ENCODE assay signal across 14 mouse cellular contexts in the genomic region with DNA sequence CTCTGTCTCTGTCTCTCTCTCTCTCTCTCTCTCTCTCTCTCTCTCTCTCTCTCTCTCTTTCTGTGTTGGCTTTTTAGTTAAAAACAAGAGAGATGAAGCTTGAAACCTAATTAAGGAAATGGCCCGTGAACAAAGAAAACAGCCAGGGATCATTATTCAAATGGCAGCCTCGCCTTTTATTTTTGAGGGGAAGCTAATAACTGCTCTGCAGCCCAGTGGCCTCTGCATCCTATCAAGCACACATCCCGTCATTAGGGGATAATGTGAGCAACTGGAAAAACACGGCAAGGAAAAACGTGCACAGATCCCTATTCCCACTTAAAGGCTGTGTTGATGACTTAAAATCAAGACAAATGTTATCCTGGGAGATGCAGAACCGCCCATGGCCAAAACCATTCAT.
DNase-seq lines count a peak whose midpoint lies in the region; ATAC-seq and TF ChIP-seq lines count a peak whose summit lies in the region.
"Had no signal": no experiment of that assay in that cellular context is flagged by ENCODE, and none has a peak within 500 bp of the region (broad histone marks: within the 10 kb centered on the region; RNA-seq: fewer than 3 reads in every experiment).

No protein-coding gene starts in this region.

- H3K36me3 ChIP-seq in embryonic facial prominence, embryonic 11.5 days (replicated peaks; ENCODE audit: control insufficient read depth, insufficient read depth, low read depth, low read length), result no peaks in the 10 kb centered on the region
- H3K36me3 ChIP-seq in embryonic facial prominence, embryonic 10.5 days (replicated peaks), result no peaks in the 10 kb centered on the region
- no peaks in the 10 kb centered on the region for H3K36me3 ChIP-seq in hindbrain, embryonic 13.5 days
- H3K36me3 ChIP-seq: embryonic facial prominence, embryonic 12.5 days had no signal

- no peaks in the 10 kb centered on the region for H3K4me1 ChIP-seq in embryonic facial prominence, embryonic 11.5 days (ENCODE audit: control insufficient read depth, insufficient read depth, low read length)
- peaks cover 16% of the 10 kb centered on the region; the same call in 1 of the 2 replicates for H3K4me1 ChIP-seq in embryonic facial prominence, embryonic 10.5 days
- no peaks in the 10 kb centered on the region for H3K4me1 ChIP-seq in lung, adult 2 months (ENCODE audit: control insufficient read depth, insufficient read depth, low read length)
- H3K4me1 ChIP-seq in hindbrain, embryonic 13.5 days (replicated peaks), result peaks cover 22% of the 10 kb centered on the region

- peak; percentile 2 for DNase-seq in embryonic facial prominence, embryonic 11.5 days (ENCODE audit: low spot score)
- no peak for DNase-seq in embryonic facial prominence, embryonic 10.5 days (ENCODE audit: low spot score)
- DNase-seq in lung, postnatal 10 days, result peak; percentile 3
- no peak for DNase-seq in lung, adult 2 months
- peak; percentile 41 for DNase-seq in retina, embryonic 14.5 days (ENCODE audit: low spot score)
- DNase-seq in layer of hippocampus, adult 18-20 months (ENCODE audit: low spot score in 2 of 2), result no peak
- no peak for DNase-seq in thymus, postnatal 14 days
- DNase-seq: adrenal gland, postnatal 36 days; cerebellum, adult 11 months; heart, adult 11 months had no signal

- no peak overlapping the region for H3K27ac ChIP-seq in embryonic facial prominence, embryonic 11.5 days (replicated peaks; ENCODE audit: low read depth, low read length)
- H3K27ac ChIP-seq in embryonic facial prominence, embryonic 10.5 days (replicated peaks), result no peak overlapping the region
- peak overlapping the region; percentile 78 for H3K27ac ChIP-seq in hindbrain, embryonic 13.5 days
- H3K27ac ChIP-seq: embryonic facial prominence, embryonic 12.5 days; liver, embryonic 14.5 days; stomach, postnatal 0 days had no signal

- TF ChIP-seq CTCF in lung, adult 2 months (IDR thresholded peaks at IDR 0.05; ENCODE audit: insufficient read depth, low read length), result no peak

- H3K9me3 ChIP-seq in embryonic facial prominence, embryonic 11.5 days (replicated peaks; ENCODE audit: control insufficient read depth, low read length), result no peaks in the 10 kb centered on the region
- H3K9me3 ChIP-seq in embryonic facial prominence, embryonic 10.5 days, result no peaks in the 10 kb centered on the region
- no peaks in the 10 kb centered on the region for H3K9me3 ChIP-seq in hindbrain, embryonic 13.5 days
- H3K9me3 ChIP-seq: embryonic facial prominence, embryonic 12.5 days had no signal

- no peak for ATAC-seq in embryonic facial prominence, embryonic 11.5 days (replicated peaks; ENCODE audit: insufficient number of reproducible peaks, low FRiP score, low TSS enrichment, low read depth)
- peak; percentile 36; the same call in 1 of the 2 replicates for ATAC-seq in hindbrain, embryonic 13.5 days (ENCODE audit: low FRiP score)

- H3K4me3 ChIP-seq in embryonic facial prominence, embryonic 11.5 days (ENCODE audit: low read depth, low read length), result no peak overlapping the region
- no peak overlapping the region for H3K4me3 ChIP-seq in embryonic facial prominence, embryonic 10.5 days
- no peak overlapping the region for H3K4me3 ChIP-seq in lung, adult 2 months (replicated peaks; ENCODE audit: extremely low read depth, low read depth, low read length)
- no peak overlapping the region for H3K4me3 ChIP-seq in hindbrain, embryonic 13.5 days
- H3K4me3 ChIP-seq: embryonic facial prominence, embryonic 12.5 days had no signal

- no peak for TF ChIP-seq POLR2A in lung, adult 2 months (IDR thresholded peaks at IDR 0.05; ENCODE audit: borderline replicate concordance, extremely low read depth, low read depth, low read length)

- no peak overlapping the region for H3K4me2 ChIP-seq in embryonic facial prominence, embryonic 11.5 days (ENCODE audit: low read depth, low read length)
- no peak overlapping the region for H3K4me2 ChIP-seq in hindbrain, embryonic 13.5 days
- H3K4me2 ChIP-seq: embryonic facial prominence, embryonic 12.5 days had no signal

- 49% methylated on average over 6 of the region's 6 CpGs for WGBS in embryonic facial prominence, embryonic 11.5 days
- WGBS in embryonic facial prominence, embryonic 10.5 days, result 55% methylated on average over 6 of the region's 6 CpGs
- WGBS in lung, adult 2 months, result 50% methylated on average over 6 of the region's 6 CpGs
- 25% methylated on average over 6 of the region's 6 CpGs for WGBS in hindbrain, embryonic 13.5 days

- H3K27me3 ChIP-seq in embryonic facial prominence, embryonic 11.5 days (ENCODE audit: control insufficient read depth, insufficient read depth, low read length), result no peaks in the 10 kb centered on the region
- H3K27me3 ChIP-seq in embryonic facial prominence, embryonic 10.5 days (replicated peaks; ENCODE audit: low read depth, poor library complexity, severe bottlenecking), result no peaks in the 10 kb centered on the region
- H3K27me3 ChIP-seq in hindbrain, embryonic 13.5 days, result no peaks in the 10 kb centered on the region
- H3K27me3 ChIP-seq: embryonic facial prominence, embryonic 12.5 days had no signal

- no peak overlapping the region for H3K9ac ChIP-seq in embryonic facial prominence, embryonic 11.5 days (replicated peaks; ENCODE audit: low read length)
- no peak overlapping the region for H3K9ac ChIP-seq in hindbrain, embryonic 13.5 days
- H3K9ac ChIP-seq: embryonic facial prominence, embryonic 12.5 days; liver, embryonic 14.5 days had no signal

Comparison
In these comparisons a context has a peak if more than half of its experiments do, and no peak if none do; other contexts are left out.
1. DNase-seq: peak in embryonic facial prominence, embryonic 11.5 days (single experiment), lung, postnatal 10 days (single experiment) and retina, embryonic 14.5 days (single experiment); none in embryonic facial prominence, embryonic 10.5 days (single experiment), lung, adult 2 months (single experiment), layer of hippocampus, adult 18-20 months (0 of 2) and thymus, postnatal 14 days (single experiment).